Mouse (Mus musculus) Muller cell, postnatal 12 days (primary cell): ENCODE results near the gene Gm28576.
"Not testable (repeated sequence)": the region's sequence is repeated elsewhere in the genome, so short reads cannot be mapped to it uniquely, and the experiment has no call there.

Experiments
- DNase-seq: peaks from one replicate; pipeline ENCODE4 v3.0.0-alpha.2; 2015; ENCODE audit errors: inconsistent ontology term

Gene Gm28576

DNA sequence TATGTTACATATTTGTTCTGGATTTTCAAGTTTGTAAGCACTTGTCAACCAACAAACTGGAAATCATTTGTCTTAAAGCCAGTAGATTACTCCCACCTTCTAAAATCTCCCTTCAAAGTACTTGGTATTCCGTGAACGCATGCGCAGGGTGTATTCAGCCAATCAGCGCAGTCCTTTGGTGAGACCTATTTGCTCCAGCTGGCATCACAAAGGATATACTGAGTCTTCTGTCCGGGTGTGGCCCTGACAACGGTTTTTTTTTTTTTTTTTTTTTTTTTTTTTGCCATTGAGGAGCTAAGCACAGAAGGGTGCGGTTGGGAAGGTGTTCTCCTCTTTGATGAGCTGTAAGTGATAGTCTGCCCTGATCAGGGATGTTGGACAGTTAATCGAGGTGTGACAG lies at the start of gene Gm28576:
Gene Gm28576, plus strand, starts transcription at position 301 of the 400 bp plus-strand sequence.
- DNase-seq = not testable (repeated sequence)
